Mouse (Mus musculus) neutrophil, adult 5-6 weeks (primary cell): ENCODE data around the gene Lamc3. TPM values are rescaled to one million over a fixed set of nuclear protein-coding genes. Genes with fewer than 3 reads are reported as not detected.

Experiments
- ATAC-seq: fragments of 151-379, 151-347 bp; 2 replicates; pipeline ENCODE4 v1.8.0; 2017; ENCODE audit warnings: mild to moderate bottlenecking, moderate TSS enrichment; ENCODE audit not compliant: insufficient number of reproducible peaks, poor library complexity, low FRiP score, severe bottlenecking; ENCODE audit errors: extremely low read depth
- total RNA-seq: library from RNA; stranded (forward); fragments of 200-1000 nt; gene quantifications from 2 replicates; pipeline ENCODE4 v1.2.3, GENCODE M21; 2017

Gene Lamc3
- total RNA-seq, 1 experiment from 2014 or later = not detected

DNA sequence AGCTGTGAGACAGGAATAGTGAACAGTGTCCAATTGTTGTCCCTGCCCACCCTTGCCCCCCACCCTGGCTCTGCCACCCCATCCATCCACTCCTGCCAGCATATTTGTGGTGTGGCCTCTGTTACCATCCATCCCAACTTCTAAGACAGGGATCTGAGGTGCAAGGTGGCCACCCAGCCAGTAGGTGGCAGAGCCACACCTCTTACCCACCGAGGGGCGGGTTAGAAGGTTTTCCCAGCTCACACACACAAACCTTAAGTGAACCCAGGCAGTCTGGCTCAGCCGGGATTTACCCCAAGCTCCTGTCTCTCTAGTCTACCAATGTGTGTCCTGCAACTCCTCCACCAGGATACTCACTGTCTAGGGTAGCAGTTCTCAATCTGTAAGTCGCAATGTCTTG is 30.5 kb downstream of the Lamc3 start:
- no peak for ATAC-seq

DNA sequence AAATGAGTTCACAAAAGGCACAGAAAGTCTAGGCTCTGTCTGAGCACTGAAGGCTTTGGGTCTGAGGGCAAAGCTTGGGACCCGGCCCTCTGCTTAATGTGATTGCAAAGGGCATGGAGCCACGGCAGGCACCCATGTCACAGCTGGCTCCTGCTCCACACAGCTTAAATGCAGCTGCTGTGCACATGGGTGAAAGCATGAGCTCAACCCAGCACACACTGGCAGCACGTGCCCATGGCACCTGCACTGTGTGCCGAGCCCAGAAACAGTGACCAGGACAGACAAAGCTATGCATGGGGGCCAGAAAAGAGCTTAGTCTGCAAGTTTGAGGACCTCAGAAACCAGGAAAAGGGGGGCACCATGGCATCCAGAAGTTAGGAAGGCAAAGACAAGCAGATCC is 36.6 kb downstream of the Lamc3 start:
- ATAC-seq = no peak

DNA sequence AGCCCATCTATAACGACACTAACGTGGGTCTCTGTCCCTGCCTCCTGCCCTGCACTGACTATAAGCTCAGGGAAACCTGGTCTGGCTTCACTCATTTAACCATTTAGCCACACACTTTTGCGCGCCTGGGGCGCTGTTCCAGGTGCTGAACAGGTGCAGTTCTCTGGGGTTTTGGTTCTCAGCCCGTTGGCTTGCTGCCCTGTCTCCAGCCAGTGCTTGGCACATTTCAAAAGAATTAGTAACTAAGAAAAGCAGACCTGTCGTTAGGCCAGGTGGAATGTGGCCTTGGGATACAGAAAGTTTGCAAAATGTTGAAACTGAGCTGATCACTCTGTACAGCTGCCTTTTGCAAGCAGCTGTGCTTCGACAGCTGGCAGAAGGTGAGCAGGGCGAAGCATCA is 37.7 kb downstream of the Lamc3 start:
- no peak for ATAC-seq

DNA sequence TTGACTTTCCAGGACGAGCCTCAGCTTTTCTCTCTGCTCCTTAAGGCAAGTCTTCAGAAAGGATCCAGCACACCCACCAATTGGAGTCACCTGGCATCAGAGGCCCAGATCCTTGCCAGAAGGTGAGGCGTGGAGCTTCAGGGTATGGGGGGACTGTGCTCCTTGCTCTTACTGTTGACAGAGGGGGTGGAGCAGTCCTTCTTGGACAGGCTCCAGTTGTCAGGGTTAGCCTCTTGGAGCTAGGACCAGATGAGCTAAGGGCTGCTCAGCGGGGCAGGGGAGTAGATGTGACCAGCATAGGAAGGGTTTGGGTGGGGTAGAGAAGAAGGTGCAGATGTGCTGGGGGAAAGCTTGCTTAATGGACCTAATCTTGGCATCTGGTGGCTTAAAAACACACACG is 38.8 kb downstream of the Lamc3 start:
- ATAC-seq = no peak

DNA sequence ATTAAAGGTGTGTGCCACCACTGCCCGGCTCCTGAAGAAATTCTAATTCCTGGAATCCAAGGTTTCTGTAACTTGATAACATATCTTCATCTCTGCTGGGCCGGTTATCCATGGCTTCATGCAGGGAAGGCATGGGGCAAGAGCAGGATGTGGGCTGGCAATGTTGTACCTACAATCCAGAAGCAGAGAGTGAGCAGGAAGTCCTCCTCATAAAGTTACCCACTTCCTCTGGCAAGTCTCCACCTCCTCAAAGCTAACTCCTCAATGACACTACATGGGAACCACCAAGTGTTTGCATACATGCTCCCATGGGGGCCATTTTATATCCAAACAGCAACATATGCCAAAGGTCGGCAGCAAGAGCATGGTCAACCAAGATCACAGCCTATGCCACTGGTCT is 42.6 kb downstream of the Lamc3 start:
- no peak for ATAC-seq

DNA sequence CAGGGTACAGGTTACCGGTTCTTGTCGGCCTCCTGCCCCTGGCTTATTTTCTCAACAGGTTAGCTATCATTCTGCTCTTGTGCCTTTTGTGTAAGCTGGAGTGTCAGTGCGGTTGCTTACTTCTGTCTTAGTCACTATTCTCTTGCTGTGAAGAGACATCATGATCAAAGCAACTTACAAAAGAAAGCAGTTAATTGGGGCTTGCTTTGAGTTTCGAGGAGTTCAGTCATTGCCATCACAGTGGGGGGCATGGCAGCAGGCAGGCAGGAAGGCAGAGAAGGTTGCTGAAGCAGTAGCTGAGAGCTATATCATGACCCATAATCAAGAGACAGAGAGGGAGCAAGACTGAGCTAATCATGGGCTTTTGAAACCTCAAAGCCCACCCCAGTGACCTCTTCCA is 47.5 kb downstream of the Lamc3 start:
- no peak for ATAC-seq

DNA sequence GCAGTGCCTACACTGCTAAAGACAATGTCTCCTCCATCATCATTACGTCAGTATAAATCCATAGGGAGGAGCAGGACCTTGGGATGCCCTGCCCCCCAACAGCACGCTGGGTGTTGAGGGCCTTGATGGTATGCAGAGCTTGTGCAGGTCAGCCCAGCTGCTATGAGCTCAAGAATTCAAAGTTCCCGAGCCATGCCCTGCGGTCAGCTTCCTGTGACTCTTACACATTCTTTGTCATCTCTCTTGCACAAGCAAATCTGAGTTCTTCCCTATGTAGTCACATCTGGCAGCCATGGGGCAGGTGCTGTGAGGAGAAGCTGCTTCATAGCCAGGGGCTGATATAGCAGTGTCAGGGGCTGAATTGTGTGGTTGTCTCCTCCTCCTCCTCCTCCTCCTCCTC is 48.0 kb downstream of the Lamc3 start:
- no peak for ATAC-seq

DNA sequence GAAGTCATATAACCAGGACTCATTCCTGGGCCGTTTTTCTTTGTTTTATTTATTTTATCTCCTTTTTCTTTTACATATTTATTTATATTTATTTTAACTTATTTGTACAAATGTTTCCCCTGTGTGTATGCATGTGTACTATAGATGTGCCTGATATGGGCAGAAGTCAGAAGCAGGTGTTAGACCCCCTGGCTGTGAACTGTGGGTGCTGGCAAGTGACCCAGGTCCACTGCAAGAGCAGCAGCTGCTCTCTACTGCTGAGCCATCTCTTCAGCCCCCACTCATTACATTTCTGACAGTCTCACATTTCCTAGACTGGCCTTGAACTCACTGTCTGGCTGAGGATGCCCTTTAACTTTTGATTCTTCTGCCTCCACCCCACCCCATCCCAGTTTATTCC is 51.2 kb downstream of the Lamc3 start:
- no peak for ATAC-seq

DNA sequence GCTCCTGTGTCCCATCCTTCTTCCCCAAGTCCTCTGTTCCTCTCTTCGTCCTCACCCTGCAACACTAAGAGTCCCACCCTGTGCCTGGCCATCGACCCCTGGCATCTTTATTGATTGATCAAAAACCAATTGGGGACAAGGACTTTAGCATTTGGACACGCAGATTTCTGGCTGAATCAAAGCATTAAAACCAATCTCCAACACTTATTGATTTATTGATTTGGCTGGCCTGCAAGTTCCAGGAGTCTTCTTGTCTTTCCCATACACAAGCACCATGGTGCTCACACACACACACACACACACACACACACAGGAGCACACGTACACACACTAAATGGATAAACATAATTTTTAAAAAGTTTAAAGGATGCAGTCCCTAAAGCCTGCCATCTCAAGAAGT is 55.9 kb downstream of the Lamc3 start:
- ATAC-seq = no peak

DNA sequence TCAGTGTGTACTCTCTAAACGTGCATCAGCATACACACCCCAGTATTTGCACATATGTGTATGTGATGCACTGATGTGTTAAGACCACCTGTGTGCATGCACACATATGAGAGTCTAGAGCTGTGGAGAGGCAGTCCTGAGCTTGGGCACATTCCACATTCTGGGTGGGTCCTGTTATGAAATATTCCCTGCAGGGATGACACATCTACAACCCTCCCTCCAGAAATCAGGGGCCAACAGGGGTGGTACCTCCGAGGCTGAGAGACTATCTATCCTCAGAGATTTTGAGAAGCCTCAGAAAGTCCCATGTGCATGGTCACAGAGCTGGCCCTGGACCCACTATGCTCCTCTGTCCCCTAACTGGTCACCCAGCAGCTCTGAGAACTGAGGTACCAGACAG is 58.5 kb downstream of the Lamc3 start:
- ATAC-seq = no peak

DNA sequence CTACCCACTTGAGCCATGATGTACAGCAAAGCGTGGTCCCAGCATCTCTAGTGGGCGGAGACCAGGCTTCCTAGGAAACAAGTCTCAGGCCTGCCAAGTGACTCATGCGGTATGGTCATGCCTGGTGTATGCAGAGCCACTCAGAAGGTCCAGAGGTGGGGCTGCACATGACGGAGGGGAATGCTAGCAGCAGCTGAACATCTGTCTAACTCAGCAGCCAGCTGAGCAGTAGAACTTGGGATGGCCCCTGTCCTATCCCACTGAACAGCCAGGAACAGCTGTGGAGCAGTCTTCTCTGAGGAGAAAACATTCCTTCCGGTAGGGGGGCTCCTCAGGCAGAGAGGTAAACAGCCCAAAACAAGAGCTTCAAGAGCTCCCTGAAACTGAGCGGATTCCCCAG is 61.3 kb downstream of the Lamc3 start:
- no peak for ATAC-seq

DNA sequence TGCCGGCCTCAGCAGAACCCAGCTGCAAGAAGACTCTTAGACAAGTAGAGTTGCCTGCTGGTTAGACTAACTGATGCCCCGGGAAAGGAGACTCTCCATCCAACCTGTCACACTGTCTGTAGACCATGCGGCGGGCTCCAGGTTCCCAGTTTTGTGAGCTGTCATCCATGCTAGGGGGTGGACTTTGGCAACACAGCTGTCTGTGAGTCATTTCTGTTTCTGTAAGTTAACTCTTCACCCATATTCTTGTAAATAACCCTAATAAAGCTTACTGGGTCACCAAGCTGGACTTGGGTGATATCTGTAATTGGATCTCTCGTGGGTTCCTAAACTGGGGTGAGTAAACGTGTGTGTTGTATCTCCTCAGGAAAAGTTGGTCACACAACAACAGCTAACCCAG is 61.7 kb downstream of the Lamc3 start:
- ATAC-seq = no peak

DNA sequence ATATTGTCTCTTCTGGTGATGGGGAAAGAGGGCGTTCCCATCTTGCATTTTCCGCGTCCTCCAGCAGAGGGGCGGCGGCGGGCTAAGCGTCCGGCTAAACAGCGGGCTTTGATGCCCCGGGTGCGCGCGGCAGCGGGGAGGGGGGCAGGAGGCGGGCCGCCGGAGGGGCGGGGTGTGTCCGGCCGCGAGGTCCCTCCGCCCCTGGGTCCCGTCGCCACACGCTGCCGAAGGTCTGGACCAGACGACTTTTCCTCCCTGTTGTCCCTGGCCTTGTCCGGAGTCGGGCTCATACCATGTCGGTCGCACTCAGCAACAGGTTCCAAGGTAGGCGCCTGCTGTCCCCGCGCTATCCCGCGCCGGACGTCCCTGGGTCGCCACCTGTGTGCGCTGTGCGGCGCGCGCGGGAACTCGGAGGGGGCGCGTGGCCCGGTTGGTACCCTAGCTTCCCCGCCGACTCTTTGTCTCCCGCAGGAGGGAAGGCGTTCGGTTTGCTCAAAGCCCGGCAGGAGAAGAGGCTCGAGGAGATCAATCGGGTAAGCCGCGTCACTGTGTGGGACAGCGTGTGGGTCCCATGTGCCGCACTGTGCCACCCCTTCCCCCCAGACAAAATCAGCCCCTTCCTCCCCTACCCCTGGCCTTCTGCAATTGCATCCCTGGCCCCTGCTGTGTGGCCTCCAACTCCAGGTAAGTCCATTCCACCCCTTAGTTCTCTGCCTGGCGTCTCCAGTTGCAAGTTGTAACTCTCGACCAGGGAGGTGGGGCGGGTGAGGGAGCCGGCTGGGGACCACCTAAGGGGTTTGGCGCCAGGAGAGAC is 63.2 kb downstream of the Lamc3 start, which contains the start of gene Aif1l:
TSS of gene Aif1l (plus strand) at position 82 of the 814 bp plus-strand sequence.
- no peak for ATAC-seq

DNA sequence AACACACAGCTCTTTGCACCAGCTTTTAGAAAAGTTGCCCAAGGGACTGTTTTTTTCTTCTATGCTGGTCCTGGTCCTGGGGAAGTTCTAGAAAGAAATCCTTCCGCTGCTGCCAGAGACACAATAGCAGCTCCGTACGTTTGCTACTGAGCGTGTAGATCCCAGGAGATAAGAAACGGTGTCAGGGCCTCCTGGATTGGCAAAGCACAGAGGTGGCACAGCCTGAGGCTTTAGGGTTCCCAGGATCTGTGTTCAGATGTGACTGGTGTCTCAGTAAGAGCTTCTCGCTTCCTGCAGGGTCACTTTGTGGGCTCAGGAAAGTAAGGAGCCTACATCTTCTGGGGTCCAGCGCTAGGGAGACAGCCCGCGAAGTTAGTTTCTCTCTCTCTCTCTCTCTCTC is 63.9 kb downstream of the Lamc3 start:
- no peak for ATAC-seq

DNA sequence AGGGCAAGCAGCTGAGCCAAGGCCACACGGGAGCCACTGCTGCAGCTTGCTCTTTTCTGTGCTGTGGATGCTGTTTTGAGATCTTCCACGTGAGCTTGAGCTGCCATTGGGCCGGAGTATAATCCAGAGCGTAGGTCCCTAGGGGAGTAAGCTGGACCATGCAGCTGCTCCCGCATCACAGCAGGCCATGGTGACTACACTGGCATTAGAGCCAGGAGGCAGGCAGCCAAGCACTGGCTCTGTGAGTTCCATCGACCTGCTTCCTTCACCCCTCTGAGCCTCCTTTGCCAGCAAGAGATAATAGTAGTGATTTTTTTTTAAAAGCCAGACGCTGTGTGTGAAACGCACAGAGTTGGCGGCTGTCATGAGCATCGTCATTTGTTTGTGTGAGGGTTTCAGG is 65.1 kb downstream of the Lamc3 start:
- no peak for ATAC-seq

DNA sequence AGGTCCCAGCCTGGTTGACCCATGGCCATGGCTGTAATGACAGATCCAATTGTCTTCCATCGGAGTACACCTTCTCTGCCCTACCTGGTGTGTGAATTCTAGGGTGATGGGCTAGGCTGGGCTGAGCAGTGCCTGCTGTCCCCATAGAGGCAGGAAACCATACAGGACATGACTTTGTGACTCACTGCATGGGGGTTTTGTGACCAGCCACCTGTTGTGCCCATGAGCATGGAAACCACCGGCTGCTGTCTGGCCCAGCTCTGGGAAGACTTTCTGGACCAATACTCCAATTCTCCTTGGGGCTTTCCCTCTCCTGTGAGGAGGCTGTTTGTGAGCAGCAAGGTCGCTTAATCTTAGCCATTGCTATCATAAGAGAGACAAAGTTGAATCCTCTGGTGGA is 65.6 kb downstream of the Lamc3 start:
- no peak for ATAC-seq

DNA sequence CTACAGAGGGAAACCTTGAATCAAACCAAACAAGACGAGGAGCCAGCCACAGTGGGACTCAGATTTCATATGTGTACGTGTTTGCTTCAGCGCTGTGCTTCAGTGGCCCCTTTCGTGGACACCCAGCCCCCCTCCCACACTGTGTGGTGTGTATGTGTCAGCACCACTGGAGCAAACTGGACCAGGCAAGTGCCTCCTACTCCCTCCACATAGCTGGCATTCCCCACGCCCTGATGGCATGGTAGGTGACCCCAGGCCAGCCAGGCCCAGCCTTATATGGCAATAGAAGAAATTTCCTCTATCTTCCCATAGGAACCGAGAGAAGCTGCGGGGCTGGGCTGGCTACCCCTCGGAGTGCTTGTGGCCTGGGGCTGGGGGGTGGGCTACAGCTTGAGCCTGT is 66.6 kb downstream of the Lamc3 start:
- ATAC-seq = no peak

DNA sequence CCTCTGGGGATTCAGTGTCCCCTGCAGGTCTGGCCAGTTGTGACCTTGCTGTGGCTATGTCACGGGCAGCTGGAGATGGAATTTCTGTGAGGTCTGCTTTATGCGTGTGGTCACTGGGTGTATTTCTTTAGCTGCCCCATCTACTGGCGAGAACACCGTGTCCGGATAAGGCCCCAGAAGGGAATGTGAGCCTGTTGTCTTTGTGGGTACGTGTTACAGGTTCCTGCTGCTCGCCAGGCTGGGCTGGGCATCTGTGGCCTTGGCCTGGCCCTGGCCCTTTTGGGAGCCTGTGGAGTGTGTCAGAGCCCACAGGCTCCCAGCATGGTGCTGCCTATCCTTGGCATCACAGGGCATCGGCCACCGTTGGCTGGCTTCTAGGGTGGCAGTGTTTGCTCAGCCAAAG is 67.7 kb downstream of the Lamc3 start:
- ATAC-seq = no peak

DNA sequence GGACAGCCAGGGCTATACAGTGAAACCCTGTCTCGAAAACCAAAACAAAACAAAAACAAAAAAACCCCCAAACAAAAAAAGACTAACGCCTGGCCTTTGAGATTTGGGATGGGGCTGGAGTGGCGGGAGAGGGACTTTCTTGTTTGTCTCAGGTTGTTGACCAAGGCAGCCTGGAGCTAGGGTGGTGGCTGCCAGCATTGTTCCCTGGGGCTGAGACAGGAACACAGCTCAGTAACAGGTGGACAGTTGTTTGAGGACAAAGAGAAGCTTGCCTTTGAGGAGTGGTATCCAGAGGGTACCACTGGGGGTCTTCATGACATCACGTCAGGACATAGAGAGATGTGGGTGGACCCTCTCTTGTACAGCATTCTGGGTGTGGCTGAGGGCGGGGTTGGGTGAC is 68.6 kb downstream of the Lamc3 start:
- ATAC-seq = no peak

DNA sequence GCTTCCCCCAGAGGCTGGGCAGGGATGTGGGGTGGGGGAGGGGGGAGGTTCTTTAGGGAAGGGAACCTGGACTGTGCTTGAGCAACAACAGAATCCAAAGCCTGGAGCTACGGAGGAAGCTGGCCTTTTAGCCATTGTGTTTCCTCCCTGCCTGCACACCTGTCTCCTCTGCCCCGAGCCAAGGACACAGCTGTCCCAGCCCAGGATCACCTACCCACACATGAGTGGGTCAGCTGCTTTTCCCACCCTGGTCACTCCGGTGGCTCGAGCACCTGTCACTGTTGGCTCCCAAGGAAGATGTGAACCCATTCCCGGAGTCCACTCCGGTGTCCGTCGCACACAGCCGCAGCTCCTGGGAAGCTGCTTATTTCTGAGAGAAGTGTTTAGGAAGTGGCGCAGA is 70.1 kb downstream of the Lamc3 start:
- no peak for ATAC-seq

DNA sequence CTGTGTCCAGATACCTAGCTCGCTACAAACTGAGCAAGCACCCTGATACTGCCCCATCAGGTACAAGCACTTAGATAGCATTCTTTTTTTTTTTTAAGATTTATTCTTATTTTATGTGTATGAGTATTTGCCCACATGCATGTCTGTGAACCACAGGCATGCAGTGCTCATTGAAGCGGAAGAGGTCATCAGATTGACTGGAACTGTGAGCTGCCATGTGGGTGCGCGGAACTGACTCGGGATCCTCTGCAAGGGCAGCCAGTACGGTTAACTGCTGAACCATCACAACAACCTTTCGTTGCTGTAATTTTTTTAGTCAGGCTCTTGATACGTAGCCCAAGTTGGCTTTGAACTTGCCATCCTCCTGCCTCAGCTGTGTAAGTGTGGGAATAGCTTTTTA is 73.9 kb downstream of the Lamc3 start:
- ATAC-seq = no peak
